In genomic region chr4:49844828-49845611, GRCm38 (mm10) we compare ENCODE assay signal across 8 mouse cellular contexts. TPM values are rescaled to one million over a fixed set of nuclear protein-coding genes. Genes with fewer than 3 reads are reported as not detected.
DNase-seq lines count a peak whose midpoint lies in the region; ATAC-seq lines count a peak whose summit lies in the region.

No protein-coding gene starts in this region.

- H3K4me3 ChIP-seq in kidney, embryonic 15.5 days (replicated peaks) = peak overlapping the region; percentile 54

- no peaks in the 10 kb centered on the region for H3K36me3 ChIP-seq in kidney, embryonic 15.5 days

- H3K27me3 ChIP-seq in kidney, embryonic 15.5 days = peaks cover 58% of the 10 kb centered on the region

- H3K4me1 ChIP-seq in kidney, embryonic 15.5 days = peaks cover 16% of the 10 kb centered on the region

- no peaks in the 10 kb centered on the region for H3K9me3 ChIP-seq in kidney, embryonic 15.5 days (replicated peaks)

- no peak overlapping the region for H3K27ac ChIP-seq in kidney, embryonic 15.5 days

- WGBS in kidney, embryonic 15.5 days = under 1% methylated on average over 63 of the region's 63 CpGs

- H3K9ac ChIP-seq in kidney, embryonic 15.5 days = 0 out of 2 replicates have a peak overlapping the region, but pooled peaks have one; percentile 8

- DNase-seq in kidney, adult 9 months = no peak
- peak; percentile 54 for DNase-seq in embryo, embryonic 10 days (ENCODE audit: low spot score)
- peak; percentile 19 for DNase-seq in left cerebral cortex, adult 11 months (ENCODE audit: low spot score)
- peak; percentile 71 for DNase-seq in neural tube, embryonic 10.5 days (ENCODE audit: extremely low spot score, low spot score)
- no peak for DNase-seq in natural killer cell, adult 2 months (ENCODE audit: low spot score in 2 of 2)
- DNase-seq in spleen, postnatal 36 days (ENCODE audit: low spot score in 2 of 2) = no peak

- peak; percentile 65 for ATAC-seq in kidney, embryonic 15.5 days (replicated peaks; ENCODE audit: low FRiP score)
- ATAC-seq in granulocyte monocyte progenitor cell, adult 5-6 weeks (replicated peaks; ENCODE audit: poor library complexity, severe bottlenecking) = peak; percentile 14; the same call in 1 of the 2 replicates

- peak overlapping the region; percentile 95 for H3K4me2 ChIP-seq in kidney, embryonic 15.5 days

RNA-seq across cellular contexts. Expression of gene Grin3a, which starts 0.5 kb away (rescaled TPM):
- polyA plus RNA-seq in kidney, embryonic 15.5 days (2015; fragmentation: Nextera tagmentation; extraction: Ambion mirVana) = 0.78 and 0.84 TPM in 2 replicates
- not detected in 2 replicates for total RNA-seq in granulocyte monocyte progenitor cell, adult 5-6 weeks (2014; fragmentation: Nextera tagmentation)
- total RNA-seq in granulocyte monocyte progenitor cell, adult 5-6 weeks (2017) = under 0.01 TPM in 1 of 2 replicates, not detected in the other

Comparison
In these comparisons a context has a peak if more than half of its experiments do, and no peak if none do; other contexts are left out.
1. DNase-seq: peak in embryo, embryonic 10 days (single experiment), left cerebral cortex, adult 11 months (single experiment) and neural tube, embryonic 10.5 days (single experiment); none in kidney, adult 9 months (single experiment), natural killer cell, adult 2 months (0 of 2) and spleen, postnatal 36 days (0 of 2).